Mouse (Mus musculus) embryonic fibroblast, embryonic 13.5 days (primary cell): ENCODE data around the gene Arl9.

Source experiments
- CTCF ChIP-seq: IDR thresholded peaks from 2 replicates; pipeline ENCODE4 v1.5.1; 2011; ENCODE audit warnings: mild to moderate bottlenecking, control low read depth, low read length, moderate library complexity, borderline replicate concordance; ENCODE audit not compliant: insufficient read depth
- POLR2A ChIP-seq: IDR thresholded peaks from 2 replicates; pipeline ENCODE4 v1.6.1; 2011; ENCODE audit warnings: low read depth, mild to moderate bottlenecking, control low read depth, low read length, moderate library complexity

GRCm38 (mm10) chr5:77044362-77044761, 40.5 kb downstream of the Arl9 start:
- TF ChIP-seq CTCF (no peak), POLR2A (no peak)
